Mouse (Mus musculus): ENCODE results near the gene Stac. TPM values are rescaled to one million over a fixed set of nuclear protein-coding genes. Genes with fewer than 3 reads are reported as not detected.

The Stac gene
- polyA plus RNA-seq, 1 experiment from 2014 or later: 1.2 TPM

DNA sequence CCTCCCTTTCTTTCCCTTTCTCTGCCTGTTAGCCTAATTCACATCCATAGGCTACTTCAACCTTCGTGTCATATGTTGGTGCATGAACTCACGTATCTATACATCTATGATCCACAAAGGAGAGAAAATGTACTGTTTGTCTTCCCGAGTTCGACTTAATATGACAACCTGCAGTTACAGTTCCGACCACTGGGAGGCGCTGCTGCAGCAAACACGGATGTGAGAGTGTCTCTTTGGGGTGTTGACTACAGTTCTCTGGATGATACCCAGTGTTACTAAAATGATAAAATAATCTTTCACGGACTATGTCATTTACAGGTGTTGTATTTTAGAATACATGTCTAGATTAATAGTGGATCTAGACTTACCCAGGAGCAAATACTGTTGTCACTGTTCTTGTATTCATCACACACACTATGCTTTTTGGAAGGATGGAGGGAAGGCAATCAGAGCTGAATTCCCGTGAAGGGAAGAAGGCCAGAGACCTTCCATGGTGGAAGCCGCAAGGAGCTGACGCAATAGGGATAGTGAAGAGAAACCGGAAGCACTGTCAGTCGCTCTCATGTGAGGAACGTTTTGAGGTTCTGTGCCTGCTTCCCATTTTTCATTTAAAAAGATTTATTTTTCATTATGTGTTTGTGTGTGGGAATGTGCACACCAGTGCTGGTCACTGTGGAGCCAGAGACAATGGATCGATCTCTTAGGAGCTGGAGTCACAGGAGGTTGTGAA lies 138.5 kb downstream of the Stac start:
- 64% methylated on average over 15 of the region's 15 CpGs for WGBS

GRCm38 (mm10) chr9:111550963-111551321 lies 139.2 kb downstream of the Stac start:
- WGBS: 79% methylated on average over 8 of the region's 8 CpGs
- H3K4me1 ChIP-seq (ENCODE audit: control insufficient read depth, insufficient read depth, low read length): no peaks in the 10 kb centered on the region
- no peak overlapping the region for H3K27ac ChIP-seq (replicated peaks; ENCODE audit: low read depth, low read length)
- H3K4me3 ChIP-seq (ENCODE audit: low read depth, low read length): no peak overlapping the region
- ATAC-seq (ENCODE audit: insufficient number of reproducible peaks, low FRiP score, low TSS enrichment, low read depth) (no peak), DNase-seq (ENCODE audit: low spot score) (no peak)
- no peak overlapping the region for H3K9ac ChIP-seq (ENCODE audit: low read length)
- no peaks in the 10 kb centered on the region for H3K9me3 ChIP-seq (ENCODE audit: control insufficient read depth, low read length)
- H3K27me3 ChIP-seq (ENCODE audit: control insufficient read depth, insufficient read depth, low read length): no peaks in the 10 kb centered on the region
- H3K36me3 ChIP-seq (ENCODE audit: control insufficient read depth, insufficient read depth, low read length): no peaks in the 10 kb centered on the region
- no peak overlapping the region for H3K4me2 ChIP-seq (ENCODE audit: low read depth, severe bottlenecking)

More for the DNA sequence above, 138.5 kb downstream of the Stac start:
- Histone ChIP-seq H3K9me3 (ENCODE audit: control insufficient read depth, low read length) (no peaks in the 10 kb centered on the region), H3K27me3 (ENCODE audit: control insufficient read depth, insufficient read depth, low read length) (no peaks in the 10 kb centered on the region), H3K4me2 (ENCODE audit: low read depth, severe bottlenecking) (no peak overlapping the region), H3K9ac (ENCODE audit: low read length) (no peak overlapping the region), H3K36me3 (ENCODE audit: control insufficient read depth, insufficient read depth, low read length) (no peaks in the 10 kb centered on the region), H3K4me3 (ENCODE audit: low read depth, low read length) (no peak overlapping the region), H3K27ac (replicated peaks; ENCODE audit: low read depth, low read length) (no peak overlapping the region), H3K4me1 (ENCODE audit: control insufficient read depth, insufficient read depth, low read length) (no peaks in the 10 kb centered on the region)
- DNase-seq (ENCODE audit: low spot score) (peak; percentile 72), ATAC-seq (ENCODE audit: insufficient number of reproducible peaks, low FRiP score, low TSS enrichment, low read depth) (no peak)

- Histone ChIP-seq H3K4me1 (ENCODE audit: control insufficient read depth, insufficient read depth, low read length) (no peaks in the 10 kb centered on the region), H3K27me3 (ENCODE audit: control insufficient read depth, insufficient read depth, low read length) (no peaks in the 10 kb centered on the region), H3K4me2 (ENCODE audit: low read depth, severe bottlenecking) (no peak overlapping the region), H3K9me3 (ENCODE audit: control insufficient read depth, low read length) (no peaks in the 10 kb centered on the region), H3K27ac (replicated peaks; ENCODE audit: low read depth, low read length) (no peak overlapping the region), H3K4me3 (ENCODE audit: low read depth, low read length) (no peak overlapping the region), H3K9ac (ENCODE audit: low read length) (no peak overlapping the region), H3K36me3 (ENCODE audit: control insufficient read depth, insufficient read depth, low read length) (no peaks in the 10 kb centered on the region)
- DNase-seq (ENCODE audit: low spot score) (no peak), ATAC-seq (ENCODE audit: insufficient number of reproducible peaks, low FRiP score, low TSS enrichment, low read depth) (no peak)
- WGBS: 82% methylated on average over 21 of the region's 21 CpGs
Measured at GRCm38 (mm10) chr9:111550281-111550962, 139.7 kb downstream of the Stac start.

- Histone ChIP-seq H3K9ac (ENCODE audit: low read length) (no peak overlapping the region), H3K4me1 (ENCODE audit: control insufficient read depth, insufficient read depth, low read length) (no peaks in the 10 kb centered on the region), H3K36me3 (ENCODE audit: control insufficient read depth, insufficient read depth, low read length) (no peaks in the 10 kb centered on the region), H3K9me3 (ENCODE audit: control insufficient read depth, low read length) (no peaks in the 10 kb centered on the region), H3K27ac (replicated peaks; ENCODE audit: low read depth, low read length) (no peak overlapping the region), H3K4me2 (ENCODE audit: low read depth, severe bottlenecking) (no peak overlapping the region), H3K4me3 (ENCODE audit: low read depth, low read length) (no peak overlapping the region), H3K27me3 (ENCODE audit: control insufficient read depth, insufficient read depth, low read length) (no peaks in the 10 kb centered on the region)
- 86% methylated on average over 6 of the region's 6 CpGs for WGBS
- ATAC-seq (ENCODE audit: insufficient number of reproducible peaks, low FRiP score, low TSS enrichment, low read depth) (no peak), DNase-seq (ENCODE audit: low spot score) (no peak)
Measured at GRCm38 (mm10) chr9:111542663-111543062, 147.5 kb downstream of the Stac start.

DNA sequence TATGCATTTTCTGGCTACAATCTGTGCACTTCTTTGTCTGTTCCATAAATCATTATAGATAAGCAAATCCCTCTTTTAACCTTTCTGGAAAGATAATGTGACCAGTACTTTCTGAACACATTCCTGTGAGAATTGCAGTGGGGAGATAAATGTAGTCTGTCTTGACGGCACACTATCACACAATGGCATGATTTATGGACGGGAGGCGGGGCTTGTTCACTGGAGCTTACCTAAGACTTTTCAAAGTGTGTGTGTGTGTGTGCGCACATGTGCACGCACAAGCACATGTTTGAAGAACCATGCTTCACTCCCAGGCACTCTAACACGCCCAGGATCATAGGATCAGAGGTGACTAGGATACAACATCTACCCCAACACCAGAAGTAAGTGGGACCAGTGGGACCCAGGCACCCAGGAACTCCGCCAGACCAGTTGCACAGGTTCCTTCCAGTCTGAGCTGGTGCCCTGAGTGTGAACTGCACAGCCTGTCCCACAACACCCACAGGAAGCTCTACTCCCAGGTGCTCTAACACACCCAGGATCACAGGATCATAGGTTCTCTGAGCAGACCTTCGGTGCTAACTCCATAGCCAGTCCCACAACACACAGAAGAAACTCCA lies 154.6 kb downstream of the Stac start:
- ATAC-seq (ENCODE audit: insufficient number of reproducible peaks, low FRiP score, low TSS enrichment, low read depth) (no peak; the same call in 1 of the 2 replicates), DNase-seq (ENCODE audit: low spot score) (no peak)
- H3K9me3 ChIP-seq (ENCODE audit: control insufficient read depth, low read length): no peaks in the 10 kb centered on the region
- no peak overlapping the region for H3K4me3 ChIP-seq (ENCODE audit: low read depth, low read length)
- H3K27ac ChIP-seq (replicated peaks; ENCODE audit: low read depth, low read length): no peak overlapping the region
- no peaks in the 10 kb centered on the region for H3K27me3 ChIP-seq (ENCODE audit: control insufficient read depth, insufficient read depth, low read length)
- no peaks in the 10 kb centered on the region for H3K4me1 ChIP-seq (ENCODE audit: control insufficient read depth, insufficient read depth, low read length)
- no peaks in the 10 kb centered on the region for H3K36me3 ChIP-seq (ENCODE audit: control insufficient read depth, insufficient read depth, low read length)
- WGBS: 79% methylated on average over 8 of the region's 8 CpGs
- H3K4me2 ChIP-seq (ENCODE audit: low read depth, severe bottlenecking): no peak overlapping the region
- no peak overlapping the region for H3K9ac ChIP-seq (ENCODE audit: low read length)

- no peak overlapping the region for H3K9ac ChIP-seq (ENCODE audit: low read length)
- no peaks in the 10 kb centered on the region for H3K4me1 ChIP-seq (ENCODE audit: control insufficient read depth, insufficient read depth, low read length)
- no peaks in the 10 kb centered on the region for H3K27me3 ChIP-seq (ENCODE audit: control insufficient read depth, insufficient read depth, low read length)
- H3K4me2 ChIP-seq (ENCODE audit: low read depth, severe bottlenecking): no peak overlapping the region
- WGBS: 42% methylated on average over 7 of the region's 7 CpGs
- H3K9me3 ChIP-seq (ENCODE audit: control insufficient read depth, low read length): no peaks in the 10 kb centered on the region
- ATAC-seq (ENCODE audit: insufficient number of reproducible peaks, low FRiP score, low TSS enrichment, low read depth) (no peak), DNase-seq (ENCODE audit: low spot score) (no peak)
- no peak overlapping the region for H3K4me3 ChIP-seq (ENCODE audit: low read depth, low read length)
- no peak overlapping the region for H3K27ac ChIP-seq (replicated peaks; ENCODE audit: low read depth, low read length)
- no peaks in the 10 kb centered on the region for H3K36me3 ChIP-seq (ENCODE audit: control insufficient read depth, insufficient read depth, low read length)
Measured at GRCm38 (mm10) chr9:111534744-111535423, 155.3 kb downstream of the Stac start.

GRCm38 (mm10) chr9:111523871-111524270 lies 166.3 kb downstream of the Stac start:
- DNase-seq (ENCODE audit: low spot score): no peak
- Histone ChIP-seq H3K9me3 (ENCODE audit: control insufficient read depth, low read length) (no peaks in the 10 kb centered on the region), H3K4me1 (ENCODE audit: control insufficient read depth, insufficient read depth, low read length) (no peaks in the 10 kb centered on the region), H3K36me3 (ENCODE audit: control insufficient read depth, insufficient read depth, low read length) (no peaks in the 10 kb centered on the region), H3K9ac (ENCODE audit: low read length) (no peak overlapping the region), H3K4me2 (ENCODE audit: low read depth, severe bottlenecking) (no peak overlapping the region), H3K27ac (replicated peaks; ENCODE audit: low read depth, low read length) (no peak overlapping the region), H3K27me3 (ENCODE audit: control insufficient read depth, insufficient read depth, low read length) (no peaks in the 10 kb centered on the region), H3K4me3 (ENCODE audit: low read depth, low read length) (no peak overlapping the region)
- no peak for ATAC-seq (ENCODE audit: insufficient number of reproducible peaks, low FRiP score, low TSS enrichment, low read depth)
- 94% methylated on average over 3 of the region's 3 CpGs for WGBS

DNA sequence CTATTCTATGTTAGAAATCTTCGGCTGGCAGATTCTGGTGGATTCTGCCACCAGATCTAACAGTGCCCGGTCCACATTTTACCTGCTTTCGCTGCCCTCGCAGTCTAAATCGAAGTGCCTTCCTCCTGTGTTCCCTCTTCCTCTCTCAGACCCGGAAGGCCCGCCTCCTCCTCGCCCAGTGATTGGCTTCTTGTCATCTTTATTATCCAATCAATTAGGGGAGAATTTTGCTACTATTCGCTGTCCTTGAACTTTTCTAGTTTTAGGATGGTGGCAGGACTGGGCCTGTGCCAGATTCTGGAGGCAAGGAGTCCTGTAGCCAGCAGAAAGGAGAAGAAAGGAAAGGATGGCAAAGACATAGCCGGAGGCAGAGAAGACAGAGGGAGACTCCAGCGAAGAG lies 167.0 kb downstream of the Stac start:
- Histone ChIP-seq H3K27me3 (ENCODE audit: control insufficient read depth, insufficient read depth, low read length) (no peaks in the 10 kb centered on the region), H3K9me3 (ENCODE audit: control insufficient read depth, low read length) (no peaks in the 10 kb centered on the region), H3K4me2 (ENCODE audit: low read depth, severe bottlenecking) (no peak overlapping the region), H3K4me1 (ENCODE audit: control insufficient read depth, insufficient read depth, low read length) (no peaks in the 10 kb centered on the region), H3K27ac (replicated peaks; ENCODE audit: low read depth, low read length) (no peak overlapping the region), H3K36me3 (ENCODE audit: control insufficient read depth, insufficient read depth, low read length) (no peaks in the 10 kb centered on the region), H3K4me3 (ENCODE audit: low read depth, low read length) (no peak overlapping the region), H3K9ac (ENCODE audit: low read length) (no peak overlapping the region)
- ATAC-seq (ENCODE audit: insufficient number of reproducible peaks, low FRiP score, low TSS enrichment, low read depth) (no peak), DNase-seq (ENCODE audit: low spot score) (no peak)
- 91% methylated on average over 11 of the region's 11 CpGs for WGBS
